Mouse (Mus musculus) effector memory CD4-positive, alpha-beta T cell, adult 5 months (primary cell): Measurements from ENCODE around the gene Set. TPM values are rescaled to one million over a fixed set of nuclear protein-coding genes. Genes with fewer than 3 reads are reported as not detected.

Experiments used
- polyA plus RNA-seq: library from polyadenylated mRNA; unstranded; fragments of 100-300 nt; shearing (Covaris generic); gene quantifications from one replicate; pipeline ENCODE4 v1.2.1, GENCODE M21; 2017

Set gene
- 282 TPM for polyA plus RNA-seq

GRCm38 (mm10) chr2:30057223-30057904, at the start of gene Set:
Gene Set (plus strand): TSS chr2:30057378.

GRCm38 (mm10) chr2:30048699-30049388, 8.3 kb upstream of the Set start, which contains the start of gene Wdr34:
Gene Wdr34 (minus strand): TSS chr2:30048881.

GRCm38 (mm10) chr2:30077502-30078348, 20.5 kb downstream of the Set start, which contains the start of gene Pkn3:
Gene Pkn3 (plus strand): TSS chr2:30077684.

GRCm38 (mm10) chr2:30093471-30094207, 36.5 kb downstream of the Set start, which contains the start of gene Zdhhc12:
Gene Zdhhc12 (minus strand): TSS chr2:30093648.

Other genes starting within 250 kb of the Set start
- gene Urm1, start 237.3 kb upstream of the Set start, polyA plus RNA-seq, result 20.0 TPM
- gene Cercam, start 188.2 kb upstream of the Set start, polyA plus RNA-seq, result 0.86 TPM
- 71.8 TPM for gene Odf2, start 168.2 kb upstream of the Set start, polyA plus RNA-seq
- gene Gle1, start 122.0 kb upstream of the Set start, polyA plus RNA-seq, result 46.3 TPM
- gene Sptan1, start 91.8 kb upstream of the Set start, polyA plus RNA-seq, result 87.5 TPM
- gene Wdr34, start 8.5 kb upstream of the Set start, polyA plus RNA-seq, result 2.3 TPM
- gene Pkn3, start 20.3 kb downstream of the Set start, polyA plus RNA-seq, result 1.7 TPM
- 8.1 TPM for gene Zdhhc12, start 36.3 kb downstream of the Set start, polyA plus RNA-seq
- gene Zer1, start 67.2 kb downstream of the Set start, polyA plus RNA-seq, result 34.9 TPM
- 5.0 TPM for gene Tbc1d13, start 76.4 kb downstream of the Set start, polyA plus RNA-seq
- 19.4 TPM for gene Endog, start 114.1 kb downstream of the Set start, polyA plus RNA-seq
- 25.6 TPM for gene Spout1, start 121.1 kb downstream of the Set start, polyA plus RNA-seq
- 5.6 TPM for gene Kyat1, start 148.5 kb downstream of the Set start, polyA plus RNA-seq
- gene Lrrc8a, start 180.3 kb downstream of the Set start, polyA plus RNA-seq, result 4.2 TPM
- 0.92 TPM for gene Gm28035, start 183.2 kb downstream of the Set start, polyA plus RNA-seq
- gene Phyhd1, start 208.8 kb downstream of the Set start, polyA plus RNA-seq, result 1.6 TPM
- gene Gm28038, start 223.7 kb downstream of the Set start, polyA plus RNA-seq, result not detected
- gene Dolk, start 229.0 kb downstream of the Set start, polyA plus RNA-seq, result 9.0 TPM
- 20.7 TPM for gene Nup188, start 229.0 kb downstream of the Set start, polyA plus RNA-seq